Mouse (Mus musculus) monocyte, adult 2 months (primary cell): ENCODE data around the gene Lzts2.
A peak's percentile ranks its signal among the peaks of the same experiment; 100 is the strongest.
"Not testable (repeated sequence)": the region's sequence is repeated elsewhere in the genome, so short reads cannot be mapped to it uniquely, and the experiment has no call there.

Experiments
- DNase-seq, 2 experiments: peaks; one replicate each; pipeline ENCODE4 v3.0.0; 2022; ENCODE audit warnings: low spot score in 2 of 2, low read depth in 1 of 2

Gene Lzts2

GRCm38 (mm10) chr19:45025937-45026568, 11.8 kb downstream of the Lzts2 start:
- no peak for DNase-seq

- DNase-seq = no peak
Measured at GRCm38 (mm10) chr19:45026958-45027670, 12.9 kb downstream of the Lzts2 start.

- no peak for DNase-seq
Measured at GRCm38 (mm10) chr19:45027848-45028247, 13.6 kb downstream of the Lzts2 start.

DNA sequence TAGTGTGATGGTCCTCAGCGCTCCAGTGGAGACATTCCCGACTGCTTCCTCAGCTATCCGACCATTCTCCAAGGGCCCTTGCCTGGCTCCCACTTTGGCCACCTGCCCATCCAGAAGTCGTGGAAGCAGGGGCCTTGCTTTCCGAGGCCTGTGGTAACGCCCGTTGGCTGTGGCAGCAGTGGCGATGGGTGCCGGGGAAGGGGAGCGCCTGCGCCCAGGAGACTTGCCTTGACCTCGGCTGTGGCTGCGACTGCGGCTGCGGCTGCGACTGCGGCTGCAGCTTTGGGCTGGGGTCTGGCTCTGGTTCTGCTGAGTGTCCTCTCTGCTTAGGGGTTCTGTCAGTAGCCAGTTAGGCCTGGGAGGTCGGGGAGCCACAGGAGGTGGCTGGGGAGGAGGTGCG, 14.5 kb downstream of the Lzts2 start:
- no peak for DNase-seq

DNA sequence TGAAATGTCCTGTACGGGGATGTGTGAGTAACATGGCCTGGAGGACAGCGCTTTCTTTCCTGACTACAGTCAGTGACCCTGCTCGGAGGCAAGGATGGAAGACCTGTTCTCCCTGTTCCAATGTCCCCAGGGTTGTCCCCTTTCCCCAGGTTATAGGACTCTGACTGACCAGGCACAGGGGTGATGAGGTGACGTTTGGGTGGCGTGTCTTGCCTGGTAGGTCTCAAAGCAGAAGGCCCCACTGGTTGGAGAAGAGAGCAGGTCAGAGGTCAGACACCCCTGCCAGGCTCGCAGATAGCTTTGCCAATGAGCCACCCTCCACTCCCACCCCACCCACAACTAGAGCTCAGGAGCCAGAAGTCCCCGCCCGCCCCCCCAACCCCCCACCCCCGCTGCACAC, 15.4 kb downstream of the Lzts2 start:
- no peak for DNase-seq

GRCm38 (mm10) chr19:45030111-45030510, 15.9 kb downstream of the Lzts2 start:
- peak in 1 of 2 experiments; percentile 40 for DNase-seq

GRCm38 (mm10) chr19:45030746-45031693, 16.8 kb downstream of the Lzts2 start:
- peak in 1 of 2 experiments; percentile 44 for DNase-seq

DNA sequence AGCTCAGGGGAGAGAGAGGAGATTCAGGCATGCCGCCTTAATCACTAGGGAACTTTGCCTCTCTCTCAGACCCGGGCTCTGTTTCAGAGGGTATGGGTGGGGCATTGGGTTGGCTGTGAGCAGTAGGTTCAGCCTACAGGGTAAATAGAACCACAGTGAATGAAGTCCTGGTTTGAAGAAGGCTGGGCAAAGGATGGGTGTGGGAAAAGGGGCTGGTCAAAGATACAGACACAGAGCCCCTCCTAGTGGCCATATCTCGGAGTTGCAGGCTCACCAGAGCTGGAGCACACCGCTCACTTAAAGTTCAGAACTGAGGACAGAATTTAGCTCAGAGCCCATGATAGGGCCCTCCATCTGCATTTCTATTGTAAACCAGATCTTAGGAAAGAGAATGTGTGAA, 17.6 kb downstream of the Lzts2 start:
- DNase-seq = peak in 1 of 2 experiments; percentile 48

GRCm38 (mm10) chr19:45032570-45033332, 18.5 kb downstream of the Lzts2 start:
- DNase-seq = no peak

GRCm38 (mm10) chr19:45036867-45037266, 22.7 kb downstream of the Lzts2 start:
- peak in 1 of 2 experiments; percentile 32 for DNase-seq

DNA sequence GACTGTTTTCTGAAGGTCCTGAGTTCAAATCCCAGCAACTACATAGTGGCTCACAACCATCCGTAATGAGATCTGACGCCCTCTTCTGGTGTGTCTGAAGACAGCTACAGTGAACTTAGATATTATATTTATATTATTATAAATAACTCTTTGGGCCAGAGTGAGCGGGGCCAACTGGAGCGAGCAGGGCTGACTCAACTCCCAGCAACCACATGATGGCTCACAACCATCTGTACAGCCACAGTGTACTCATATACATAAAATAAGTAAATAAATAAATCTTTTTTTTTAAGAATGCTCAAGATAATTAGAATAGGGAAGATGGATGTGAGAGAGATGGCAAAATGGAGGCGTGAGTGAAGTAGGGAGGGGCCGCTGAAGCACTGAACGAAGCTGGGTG, 24.0 kb downstream of the Lzts2 start:
- not testable (repeated sequence) for DNase-seq

GRCm38 (mm10) chr19:45040214-45040613, 26.0 kb downstream of the Lzts2 start:
- DNase-seq = no peak

GRCm38 (mm10) chr19:45044389-45044927, 30.2 kb downstream of the Lzts2 start:
- no peak for DNase-seq

- no peak for DNase-seq
Measured at GRCm38 (mm10) chr19:45045236-45045635, 31.0 kb downstream of the Lzts2 start.

DNA sequence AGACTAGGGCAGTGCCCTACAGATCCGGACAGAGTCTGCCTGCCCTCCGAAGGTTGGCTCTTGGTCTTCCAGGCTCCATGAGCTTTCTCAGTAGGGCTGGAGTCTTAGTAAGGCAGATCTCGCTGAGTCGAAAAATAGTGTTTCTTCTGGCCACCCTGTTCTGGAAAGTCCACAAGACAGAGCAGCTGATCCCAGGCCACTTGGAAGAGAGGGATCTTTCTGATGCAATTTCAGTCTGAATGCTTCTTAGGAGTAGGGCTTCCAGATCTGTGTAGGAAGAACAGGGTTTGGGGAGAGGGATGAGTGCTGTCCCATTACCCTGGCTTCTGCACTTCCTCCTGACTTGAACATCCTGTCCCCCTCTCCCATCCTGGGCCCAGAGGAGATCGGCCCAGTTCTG, 31.4 kb downstream of the Lzts2 start, which contains the start of gene Pdzd7:
TSS of gene Pdzd7 (minus strand) at position 67 of the 400 bp plus-strand sequence.
- no peak for DNase-seq

DNA sequence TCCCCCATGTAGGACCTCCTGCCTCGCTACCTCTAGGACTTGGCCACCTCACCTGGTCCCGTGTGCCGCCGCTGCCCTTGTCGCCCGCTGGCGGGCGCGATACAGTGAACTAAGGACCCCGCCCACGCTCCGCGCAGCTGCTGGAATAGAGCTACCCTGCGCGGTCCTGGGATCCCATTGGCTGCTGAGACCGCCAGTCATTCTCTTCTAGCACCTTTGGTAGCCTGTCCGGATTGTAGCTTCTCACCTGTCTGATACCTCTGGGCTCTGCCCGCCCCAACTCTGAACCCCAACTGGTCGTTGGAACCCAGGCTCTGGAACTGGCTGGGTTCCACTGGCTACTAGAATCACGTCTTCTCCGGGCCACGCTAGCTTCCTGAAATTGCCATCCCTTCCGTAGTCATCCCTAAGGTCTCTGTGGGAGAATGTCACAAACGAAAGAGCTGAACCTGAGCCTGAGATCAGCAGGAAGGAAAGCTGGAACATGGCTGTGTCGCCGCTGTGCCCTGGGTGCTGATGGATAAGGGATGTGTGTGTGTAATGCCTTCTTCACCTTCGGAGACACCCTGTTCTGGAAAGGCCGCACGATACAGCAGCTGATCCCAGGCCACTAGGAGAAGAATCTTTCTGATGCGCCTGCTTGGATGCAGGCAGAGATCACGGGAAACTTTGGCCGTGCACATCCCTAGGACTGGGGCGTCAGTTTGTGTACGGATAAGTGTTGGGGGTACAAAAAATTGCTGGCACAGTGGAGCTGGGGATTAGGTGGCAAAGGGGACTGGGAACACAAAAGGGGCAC, 32.5 kb downstream of the Lzts2 start:
- DNase-seq = no peak

DNA sequence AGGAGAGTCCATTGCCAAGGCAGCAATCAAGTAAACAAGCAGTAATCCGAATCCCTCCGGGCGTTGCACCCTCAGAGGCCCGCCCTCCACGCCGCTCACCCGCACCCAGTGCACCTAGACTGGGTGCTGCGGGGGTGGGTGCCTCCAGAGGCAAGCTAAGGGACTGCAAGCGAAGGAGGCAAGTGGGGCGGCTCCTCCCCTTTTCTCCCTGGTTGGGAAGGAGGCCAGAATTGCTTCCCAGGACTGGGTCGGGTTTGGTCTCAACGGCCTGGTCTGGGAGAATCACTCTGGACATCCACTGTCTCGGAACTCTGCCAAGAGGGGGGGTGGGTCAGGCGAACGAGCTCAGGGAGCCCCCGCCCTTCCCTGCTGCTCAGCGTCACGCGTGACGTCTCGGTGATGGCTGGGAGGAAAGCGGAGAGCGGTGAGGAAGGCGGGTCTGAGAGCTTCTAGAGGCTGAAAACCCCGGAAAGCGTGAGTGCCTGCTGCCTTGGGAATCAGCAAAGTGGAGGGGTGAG, 33.3 kb downstream of the Lzts2 start, which contains the start of gene Sfxn3:
TSS of gene Sfxn3 (plus strand) at position 87 of the 518 bp plus-strand sequence.
- peak; percentile 75 to 88 for DNase-seq

DNA sequence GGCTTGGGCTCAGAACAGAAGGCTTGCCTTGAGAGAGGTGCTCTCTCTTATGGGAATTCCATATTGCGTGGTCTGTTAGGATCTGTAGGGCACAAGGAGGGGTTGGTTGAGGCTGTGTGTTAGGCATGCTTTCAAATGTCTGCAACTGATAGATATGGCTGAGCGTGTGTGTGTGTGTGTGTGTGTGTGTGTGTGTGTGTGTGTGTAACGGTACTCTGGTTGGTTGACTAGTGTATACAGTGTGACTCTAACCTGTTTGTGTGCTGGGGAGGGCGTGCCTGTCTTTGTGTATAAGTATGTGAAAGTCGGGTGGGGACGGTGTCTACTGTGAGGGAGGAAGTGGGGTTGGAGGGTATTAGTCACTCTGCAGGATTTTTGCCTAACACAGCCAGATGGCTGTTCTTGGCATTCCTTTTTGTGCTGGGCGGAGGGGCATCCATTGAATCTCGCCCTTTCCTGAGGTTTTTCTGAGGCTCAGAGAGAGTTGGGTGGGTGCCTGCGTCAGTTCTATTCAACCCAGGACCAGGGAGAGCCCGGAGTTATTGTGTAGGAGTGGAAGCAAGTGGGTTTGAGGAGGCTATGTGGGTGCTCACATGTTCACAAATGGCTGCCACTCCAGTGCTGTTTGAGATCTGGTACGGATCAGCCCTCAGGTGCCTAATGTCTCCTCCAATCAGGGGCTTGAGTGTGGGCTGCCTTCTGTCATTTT, 33.9 kb downstream of the Lzts2 start:
- DNase-seq = peak; percentile 61 to 64
